Mouse (Mus musculus): ENCODE measurements around the gene Igfbp3. TPM values are rescaled to one million over a fixed set of nuclear protein-coding genes. Genes with fewer than 3 reads are reported as not detected.

Igfbp3 gene
- 34.0 and 34.5 TPM in 2 replicates for polyA plus RNA-seq (2015; fragmentation: Nextera tagmentation; extraction: Ambion mirVana)

DNA sequence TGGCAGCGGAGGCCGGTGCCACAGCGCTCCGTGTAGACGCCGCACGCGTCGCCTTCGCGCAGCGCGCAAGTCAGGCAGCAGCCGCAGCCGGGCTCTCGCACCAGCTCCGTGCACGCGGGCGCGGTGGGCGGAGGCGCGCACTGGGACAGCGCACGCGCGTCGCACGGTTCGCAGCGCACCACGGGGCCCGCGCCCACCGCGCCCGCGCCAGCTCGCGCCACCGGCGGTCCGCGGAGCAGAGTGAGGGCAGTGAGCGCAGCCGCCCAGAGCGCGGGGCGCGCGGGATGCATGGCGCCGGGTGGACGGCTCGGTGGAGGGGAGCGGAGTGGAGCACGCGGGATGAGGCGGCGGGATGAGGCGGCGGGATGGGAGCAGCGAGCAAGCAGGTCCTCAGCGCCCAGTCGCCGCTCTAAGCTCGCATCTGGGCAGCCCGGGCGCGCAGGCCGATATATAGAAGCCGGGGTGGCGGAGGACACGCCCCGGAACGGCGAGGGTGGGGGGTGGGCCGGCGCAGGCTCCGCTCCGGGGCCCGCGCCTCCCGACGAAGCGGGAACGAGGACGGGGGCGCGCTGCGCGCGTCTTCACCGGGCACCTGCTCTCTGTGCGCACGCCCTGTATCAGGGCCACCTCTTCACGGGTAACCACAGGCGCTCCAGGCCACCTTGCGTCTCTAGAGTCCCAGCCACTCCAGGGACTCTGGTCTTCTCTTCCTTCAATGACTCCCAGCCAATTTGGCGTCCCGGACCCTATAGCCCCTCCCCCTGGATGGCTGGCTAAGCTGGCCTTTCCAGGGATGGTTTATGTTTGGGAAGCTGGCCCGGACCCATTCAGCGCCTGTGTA lies at the start of gene Igfbp3:
Gene Igfbp3 (minus strand): TSS at position 423 of the 841 bp plus-strand sequence.
- 1% methylated on average over 90 of the region's 104 CpGs for WGBS
- H3K27me3 ChIP-seq (replicated peaks), result peaks cover 38% of the 10 kb centered on the region
- no peak within 1 kb of the TSS for H3K27ac ChIP-seq (replicated peaks)

GRCm38 (mm10) chr11:7250870-7251269 lies 37.1 kb upstream of the Igfbp3 start:
- Histone ChIP-seq H3K4me2 (no peak overlapping the region), H3K27me3 (replicated peaks) (no peaks in the 10 kb centered on the region), H3K4me3 (no peak overlapping the region), H3K27ac (replicated peaks) (no peak overlapping the region), H3K36me3 (no peaks in the 10 kb centered on the region), H3K9ac (no peak overlapping the region), H3K9me3 (no peaks in the 10 kb centered on the region), H3K4me1 (no peaks in the 10 kb centered on the region)
- no peak for ATAC-seq (ENCODE audit: extremely low read depth, insufficient number of reproducible peaks, low FRiP score, low TSS enrichment)
- WGBS, result 86% methylated on average over 5 of the region's 5 CpGs

More for the DNA sequence above, at the start of gene Igfbp3:
- Histone ChIP-seq H3K9me3 (no peaks in the 10 kb centered on the region), H3K36me3 (peaks cover 3% of the 10 kb centered on the region; the same call in 1 of the 2 replicates), H3K9ac (peak within 1 kb of the TSS; percentile 77), H3K4me3 (peak within 1 kb of the TSS; percentile 69), H3K4me1 (peaks cover 48% of the 10 kb centered on the region), H3K4me2 (peak within 1 kb of the TSS; percentile 97)
- peak; percentile 64 for ATAC-seq (ENCODE audit: extremely low read depth, insufficient number of reproducible peaks, low FRiP score, low TSS enrichment)

DNA sequence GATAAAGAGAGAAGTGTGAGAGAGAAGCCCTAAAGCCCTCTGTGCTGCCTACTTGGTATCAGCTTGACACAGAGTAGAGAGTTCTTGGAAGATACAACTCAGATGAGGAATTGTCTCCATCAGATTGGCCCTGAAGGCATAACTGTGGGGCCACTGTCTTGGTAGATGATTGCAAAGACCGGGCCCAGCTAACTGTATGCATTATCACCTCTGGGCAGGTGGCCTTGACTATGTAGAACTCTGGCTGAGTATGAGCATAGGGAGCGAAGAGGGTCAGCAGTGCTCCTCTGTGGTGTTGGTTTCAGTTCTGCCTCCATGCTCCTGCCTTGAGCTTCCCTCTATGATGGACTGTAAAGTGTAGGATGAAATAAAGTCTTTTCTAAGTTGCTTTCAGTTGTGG lies 36.7 kb upstream of the Igfbp3 start:
- WGBS, result 79% methylated on average over 2 of the region's 2 CpGs
- Histone ChIP-seq H3K9ac (no peak overlapping the region), H3K9me3 (no peaks in the 10 kb centered on the region), H3K27me3 (replicated peaks) (no peaks in the 10 kb centered on the region), H3K4me3 (no peak overlapping the region), H3K36me3 (no peaks in the 10 kb centered on the region), H3K4me2 (no peak overlapping the region), H3K27ac (replicated peaks) (no peak overlapping the region), H3K4me1 (no peaks in the 10 kb centered on the region)
- ATAC-seq (ENCODE audit: extremely low read depth, insufficient number of reproducible peaks, low FRiP score, low TSS enrichment), result no peak

DNA sequence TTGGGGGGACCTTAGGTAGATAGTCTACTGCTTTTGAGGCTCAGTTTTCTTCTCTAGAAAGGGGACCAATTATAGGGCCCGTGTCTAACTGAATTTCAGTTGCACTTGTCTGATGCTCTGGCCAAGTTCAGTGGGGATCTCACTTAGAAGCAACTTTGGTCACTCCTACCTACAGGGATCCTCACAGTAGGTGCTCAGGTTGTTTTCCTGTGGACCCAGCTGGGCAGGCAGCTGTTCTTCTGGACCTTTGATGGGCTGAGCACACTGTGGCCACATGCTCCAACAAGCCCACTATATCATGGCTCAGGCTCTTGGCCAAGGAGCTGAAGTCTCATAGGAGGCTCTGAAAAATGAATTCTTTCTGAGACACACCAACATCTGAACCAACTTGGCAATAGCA lies 31.1 kb upstream of the Igfbp3 start:
- Histone ChIP-seq H3K4me3 (no peak overlapping the region), H3K4me2 (no peak overlapping the region), H3K36me3 (no peaks in the 10 kb centered on the region), H3K4me1 (no peaks in the 10 kb centered on the region), H3K9me3 (no peaks in the 10 kb centered on the region), H3K9ac (no peak overlapping the region), H3K27ac (replicated peaks) (no peak overlapping the region), H3K27me3 (replicated peaks) (no peaks in the 10 kb centered on the region)
- WGBS, result 65% methylated on average over 1 of the region's 1 CpGs
- no peak for ATAC-seq (ENCODE audit: extremely low read depth, insufficient number of reproducible peaks, low FRiP score, low TSS enrichment)

GRCm38 (mm10) chr11:7239041-7239740 lies 25.5 kb upstream of the Igfbp3 start:
- Histone ChIP-seq H3K27me3 (replicated peaks) (no peaks in the 10 kb centered on the region), H3K9ac (no peak overlapping the region), H3K4me2 (no peak overlapping the region), H3K9me3 (no peaks in the 10 kb centered on the region), H3K4me1 (peaks cover 14% of the 10 kb centered on the region; the same call in 1 of the 2 replicates), H3K36me3 (no peaks in the 10 kb centered on the region), H3K27ac (replicated peaks) (peak overlapping the region; percentile 73), H3K4me3 (no peak overlapping the region)
- 57% methylated on average over 4 of the region's 4 CpGs for WGBS
- no peak for ATAC-seq (ENCODE audit: extremely low read depth, insufficient number of reproducible peaks, low FRiP score, low TSS enrichment)

- 77% methylated on average over 6 of the region's 6 CpGs for WGBS
These were observed 24.8 kb upstream of the Igfbp3 start for GRCm38 (mm10) chr11:7238546-7238945.

DNA sequence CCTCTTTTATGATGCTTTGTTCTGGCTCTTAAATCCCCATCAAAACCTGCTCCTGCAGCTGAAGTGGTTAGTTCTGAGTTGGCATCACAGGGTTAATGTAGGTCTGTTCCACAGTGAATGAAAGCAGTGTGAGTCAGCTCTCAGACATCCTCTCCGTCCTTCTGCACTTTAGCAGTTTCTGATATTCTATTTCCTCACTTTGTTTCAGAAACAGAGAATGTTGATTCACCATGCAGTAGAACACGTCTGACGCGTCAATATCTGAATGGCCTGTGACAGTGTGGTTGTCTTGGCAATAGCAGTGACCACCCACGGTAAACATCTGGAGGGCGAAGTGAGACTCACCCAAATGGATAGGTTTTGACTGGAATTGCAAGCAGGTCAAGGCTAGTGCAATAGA lies 24.0 kb upstream of the Igfbp3 start:
- Histone ChIP-seq H3K9ac (no peak overlapping the region), H3K4me1 (peaks cover 14% of the 10 kb centered on the region; the same call in 1 of the 2 replicates), H3K4me3 (no peak overlapping the region), H3K36me3 (no peaks in the 10 kb centered on the region), H3K4me2 (no peak overlapping the region), H3K27ac (replicated peaks) (peak overlapping the region; percentile 73), H3K27me3 (replicated peaks) (no peaks in the 10 kb centered on the region), H3K9me3 (no peaks in the 10 kb centered on the region)
- 50% methylated on average over 6 of the region's 6 CpGs for WGBS
- ATAC-seq (ENCODE audit: extremely low read depth, insufficient number of reproducible peaks, low FRiP score, low TSS enrichment), result no peak

More at GRCm38 (mm10) chr11:7238546-7238945, 24.8 kb upstream of the Igfbp3 start:
- Histone ChIP-seq H3K27me3 (replicated peaks) (no peaks in the 10 kb centered on the region), H3K4me2 (no peak overlapping the region), H3K4me3 (no peak overlapping the region), H3K4me1 (peaks cover 14% of the 10 kb centered on the region; the same call in 1 of the 2 replicates), H3K27ac (replicated peaks) (peak overlapping the region; percentile 73), H3K9me3 (no peaks in the 10 kb centered on the region), H3K36me3 (no peaks in the 10 kb centered on the region), H3K9ac (no peak overlapping the region)
- no peak for ATAC-seq (ENCODE audit: extremely low read depth, insufficient number of reproducible peaks, low FRiP score, low TSS enrichment)

- Histone ChIP-seq H3K27me3 (replicated peaks) (no peaks in the 10 kb centered on the region), H3K9ac (no peak overlapping the region), H3K9me3 (no peaks in the 10 kb centered on the region), H3K4me1 (peaks cover 14% of the 10 kb centered on the region; the same call in 1 of the 2 replicates), H3K4me3 (no peak overlapping the region), H3K4me2 (no peak overlapping the region), H3K27ac (replicated peaks) (no peak overlapping the region), H3K36me3 (no peaks in the 10 kb centered on the region)
- no peak for ATAC-seq (ENCODE audit: extremely low read depth, insufficient number of reproducible peaks, low FRiP score, low TSS enrichment)
- WGBS, result 76% methylated on average over 2 of the region's 2 CpGs
These were observed 23.0 kb upstream of the Igfbp3 start for GRCm38 (mm10) chr11:7236751-7237150.

DNA sequence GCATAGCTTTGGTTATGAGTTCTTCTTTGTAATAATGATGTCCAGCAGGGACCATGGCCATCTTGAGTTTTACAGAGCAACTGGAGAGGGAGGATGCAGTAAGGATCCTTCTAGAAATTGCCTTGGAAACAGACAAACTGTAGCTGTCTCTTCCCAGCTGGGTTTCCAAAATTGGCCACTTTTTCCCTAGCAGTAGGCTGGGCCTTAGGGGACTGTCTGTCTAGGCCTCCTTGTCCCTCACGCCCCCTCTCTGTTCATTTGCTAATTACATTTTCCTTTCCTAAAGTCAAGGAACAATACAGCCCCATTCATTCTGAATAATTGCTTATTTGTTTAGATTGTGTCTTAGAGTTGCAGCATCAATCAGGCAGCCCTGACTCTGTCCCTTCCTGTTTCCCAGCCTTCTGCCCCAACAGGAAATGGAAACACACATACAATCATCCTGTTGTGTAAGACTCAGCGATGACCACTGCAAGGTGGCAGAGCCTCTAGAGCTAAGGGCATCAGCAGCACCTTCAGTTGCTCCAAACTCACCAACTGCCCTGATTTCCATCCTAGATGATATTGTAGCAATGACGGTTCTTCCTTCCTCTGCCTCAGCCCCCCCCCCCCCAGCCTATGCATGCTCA lies 21.4 kb upstream of the Igfbp3 start:
- WGBS, result 66% methylated on average over 3 of the region's 3 CpGs
- H3K27me3 ChIP-seq (replicated peaks), result no peaks in the 10 kb centered on the region
- H3K4me2 ChIP-seq, result no peak overlapping the region
- H3K27ac ChIP-seq (replicated peaks), result no peak overlapping the region
- no peak for ATAC-seq (ENCODE audit: extremely low read depth, insufficient number of reproducible peaks, low FRiP score, low TSS enrichment)
- no peak overlapping the region for H3K9ac ChIP-seq
- no peaks in the 10 kb centered on the region for H3K36me3 ChIP-seq
- no peak overlapping the region for H3K4me3 ChIP-seq
- H3K4me1 ChIP-seq, result peaks cover 14% of the 10 kb centered on the region; the same call in 1 of the 2 replicates
- no peaks in the 10 kb centered on the region for H3K9me3 ChIP-seq

- no peak for ATAC-seq (ENCODE audit: extremely low read depth, insufficient number of reproducible peaks, low FRiP score, low TSS enrichment)
- Histone ChIP-seq H3K4me3 (no peak overlapping the region), H3K4me2 (no peak overlapping the region), H3K9ac (no peak overlapping the region), H3K27ac (replicated peaks) (no peak overlapping the region), H3K9me3 (no peaks in the 10 kb centered on the region), H3K27me3 (replicated peaks) (no peaks in the 10 kb centered on the region), H3K4me1 (peaks cover 14% of the 10 kb centered on the region; the same call in 1 of the 2 replicates), H3K36me3 (no peaks in the 10 kb centered on the region)
- 64% methylated on average over 1 of the region's 1 CpGs for WGBS
These were observed 20.7 kb upstream of the Igfbp3 start for GRCm38 (mm10) chr11:7234436-7234835.

GRCm38 (mm10) chr11:7233333-7233732 lies 19.6 kb upstream of the Igfbp3 start:
- H3K9ac ChIP-seq, result no peak overlapping the region
- H3K4me1 ChIP-seq, result peaks cover 7% of the 10 kb centered on the region; the same call in 1 of the 2 replicates
- no peaks in the 10 kb centered on the region for H3K27me3 ChIP-seq (replicated peaks)
- H3K36me3 ChIP-seq, result no peaks in the 10 kb centered on the region
- 55% methylated on average over 2 of the region's 2 CpGs for WGBS
- H3K27ac ChIP-seq (replicated peaks), result no peak overlapping the region
- no peak overlapping the region for H3K4me2 ChIP-seq
- ATAC-seq (ENCODE audit: extremely low read depth, insufficient number of reproducible peaks, low FRiP score, low TSS enrichment), result no peak
- no peaks in the 10 kb centered on the region for H3K9me3 ChIP-seq
- no peak overlapping the region for H3K4me3 ChIP-seq

All from heart, embryonic 13.5 days (tissue).